Mouse (Mus musculus) activated CD4-positive, CD25-positive, alpha-beta regulatory T cell, adult 4 months (primary cell): ENCODE results near the gene Ccdc12. TPM values are rescaled to one million over a fixed set of nuclear protein-coding genes. Genes with fewer than 3 reads are reported as not detected.

Source experiments
- ATAC-seq: one replicate; pipeline ENCODE4 v1.8.0; 2017
- polyA plus RNA-seq, 2 experiments: library from polyadenylated mRNA; unstranded; fragments of 100-300 nt; shearing (Covaris generic); gene quantifications; one replicate each; pipeline ENCODE4 v1.2.1; 2017

Gene Ccdc12
- 100 to 1,000 TPM; 224 to 285 TPM for polyA plus RNA-seq

DNA sequence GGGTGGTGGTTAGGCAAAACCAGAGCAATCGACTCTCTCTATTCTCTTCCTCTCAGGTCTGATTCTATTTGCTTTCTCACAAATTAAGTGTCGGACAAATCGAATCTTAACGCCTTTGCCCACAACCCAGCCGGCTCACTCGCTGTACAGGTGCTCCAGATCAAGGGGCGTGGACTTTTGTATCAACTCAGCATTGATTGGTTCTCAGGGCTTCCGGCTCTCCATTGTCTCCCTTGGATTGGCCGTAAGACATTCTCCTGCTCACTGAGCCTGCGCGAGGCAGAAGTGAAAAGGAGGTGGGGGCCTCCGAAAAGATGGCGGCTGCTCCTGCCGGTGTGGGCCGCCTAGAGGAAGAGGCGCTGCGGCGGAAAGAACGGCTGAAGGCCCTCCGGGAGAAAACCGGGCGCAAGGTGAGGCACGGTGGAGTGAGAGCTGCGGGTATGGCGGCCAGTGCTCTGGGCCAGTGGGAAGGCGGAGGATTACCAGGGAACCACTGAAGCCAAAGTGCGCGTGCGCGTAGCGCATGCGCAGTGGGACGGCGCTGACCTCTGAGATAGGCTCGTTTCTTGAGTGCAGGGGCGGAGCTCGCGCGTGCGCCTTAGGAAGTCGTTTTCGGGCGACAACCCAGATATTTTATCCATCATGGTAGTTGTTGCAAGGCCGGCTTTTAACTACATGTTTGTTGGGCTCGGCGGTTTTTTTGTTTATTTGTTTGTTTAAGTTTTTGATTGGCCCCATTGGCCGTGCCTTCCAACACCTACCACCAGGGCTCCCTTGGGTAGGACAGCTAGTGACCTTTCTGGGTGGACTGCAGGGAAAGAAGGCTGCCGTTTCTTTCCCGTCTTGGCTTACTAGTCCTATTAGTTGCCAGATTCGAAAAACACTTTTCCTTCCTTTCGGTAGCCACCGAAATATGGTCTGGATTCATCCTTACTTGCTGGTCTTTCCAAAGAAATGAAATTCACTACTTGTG is at the start of gene Ccdc12:
Gene Ccdc12 (plus strand): TSS at position 255 of the 973 bp plus-strand sequence.
- peak; percentile 80 for ATAC-seq

DNA sequence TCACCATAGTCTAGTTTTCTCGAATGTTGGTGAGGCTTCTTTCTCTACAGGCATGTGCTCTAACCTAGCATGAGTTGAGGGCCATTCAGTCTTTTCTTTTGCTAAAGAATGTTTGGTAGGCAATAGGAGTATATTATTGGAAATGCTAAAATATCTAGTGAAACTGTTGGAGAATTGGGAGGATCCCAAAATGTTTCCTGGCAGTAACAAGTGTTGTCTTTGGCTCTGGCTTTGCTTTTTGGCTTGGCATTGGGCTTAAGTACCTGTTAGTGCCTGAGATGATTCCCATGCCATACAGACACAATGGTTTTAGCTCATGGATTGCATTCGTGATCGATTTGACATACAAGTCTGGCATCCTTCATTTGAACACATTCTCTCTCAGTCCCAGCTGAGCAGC is 44.8 kb upstream of the Ccdc12 start:
- no peak for ATAC-seq

DNA sequence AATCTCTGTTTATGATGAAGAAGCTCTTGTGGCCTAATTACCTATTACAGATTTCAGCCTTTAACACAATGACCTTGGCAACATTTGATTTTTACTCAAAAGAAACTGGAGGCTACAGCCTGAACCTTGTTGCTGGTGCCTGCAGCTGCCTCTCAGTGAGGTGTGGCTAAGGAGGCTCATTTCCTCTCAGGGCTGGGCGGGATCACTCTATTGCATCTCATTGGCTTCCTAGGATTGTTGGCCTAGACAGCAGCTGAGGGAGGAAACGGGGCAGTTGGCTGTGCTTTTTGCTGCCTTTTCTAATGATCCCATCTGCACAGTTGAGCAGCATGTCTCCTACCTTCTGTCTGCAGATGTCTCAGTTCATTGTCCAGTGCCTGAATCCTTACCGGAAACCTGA is 39.2 kb upstream of the Ccdc12 start:
- ATAC-seq = no peak

DNA sequence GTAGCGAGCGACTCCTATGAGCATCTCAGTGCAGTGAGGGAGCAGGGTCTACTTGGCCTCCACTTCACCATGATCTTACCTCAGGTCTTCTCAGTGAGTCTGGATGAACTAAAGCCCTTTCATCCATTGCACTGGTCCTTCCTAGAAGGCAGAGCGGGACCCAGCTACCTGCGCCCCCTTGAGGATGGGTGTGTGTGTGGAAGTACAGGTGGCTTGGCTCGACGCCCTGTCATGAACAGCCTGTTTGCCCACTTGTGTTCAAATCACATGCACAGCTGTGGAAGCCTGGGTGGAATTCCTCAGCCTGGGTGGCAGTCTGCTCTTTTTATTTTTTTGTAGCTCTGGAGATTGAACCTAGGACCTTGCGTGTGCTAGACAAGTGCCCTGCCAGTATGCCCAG is 36.1 kb upstream of the Ccdc12 start:
- ATAC-seq = no peak

DNA sequence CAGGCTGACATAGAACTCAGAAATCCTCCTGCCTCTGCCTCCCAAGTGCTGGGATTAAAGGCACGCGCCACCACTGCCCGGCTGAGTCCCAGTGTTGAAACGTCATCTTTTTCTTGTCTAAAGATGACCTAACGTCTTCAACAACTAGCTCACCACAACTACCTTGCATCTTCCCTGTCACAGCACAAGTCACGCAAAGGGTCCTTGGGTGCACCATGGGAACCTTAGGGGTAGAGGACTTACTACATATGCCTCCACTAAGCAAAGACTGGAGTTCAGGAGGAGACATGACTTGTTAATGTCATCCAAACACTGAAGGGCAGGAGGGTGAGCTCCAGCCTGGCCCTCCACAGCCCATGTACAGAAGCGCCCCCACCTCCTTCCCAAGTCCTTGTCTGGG is 35.6 kb upstream of the Ccdc12 start:
- no peak for ATAC-seq

DNA sequence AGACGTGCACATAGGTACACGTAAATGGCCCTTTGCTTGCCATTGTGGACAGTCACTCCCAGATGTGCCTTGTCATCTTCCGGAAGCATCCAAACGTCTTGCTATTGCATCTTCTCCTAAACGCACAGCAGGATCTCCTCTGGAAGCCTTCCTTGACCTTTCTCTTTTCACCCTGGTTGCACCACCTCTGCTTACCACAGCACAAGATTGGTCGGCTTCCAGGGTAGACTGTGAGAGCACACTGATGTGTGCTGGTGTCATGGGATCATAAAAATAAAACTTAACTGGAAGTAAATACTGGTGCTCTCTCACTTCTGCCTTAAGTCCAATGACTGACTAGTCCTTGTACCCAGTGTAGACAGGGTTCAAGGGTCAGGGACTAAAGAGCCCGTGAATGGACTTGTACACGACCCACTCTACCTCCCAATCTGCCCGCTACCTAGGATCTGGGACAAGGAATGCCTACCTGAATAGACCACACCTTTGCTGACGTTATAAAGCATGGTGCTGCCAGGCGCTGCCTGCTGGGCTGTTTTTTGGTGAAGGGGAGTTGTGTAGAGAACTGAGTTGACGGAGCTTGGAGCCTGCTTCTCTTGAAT is 33.6 kb upstream of the Ccdc12 start:
- ATAC-seq = no peak

DNA sequence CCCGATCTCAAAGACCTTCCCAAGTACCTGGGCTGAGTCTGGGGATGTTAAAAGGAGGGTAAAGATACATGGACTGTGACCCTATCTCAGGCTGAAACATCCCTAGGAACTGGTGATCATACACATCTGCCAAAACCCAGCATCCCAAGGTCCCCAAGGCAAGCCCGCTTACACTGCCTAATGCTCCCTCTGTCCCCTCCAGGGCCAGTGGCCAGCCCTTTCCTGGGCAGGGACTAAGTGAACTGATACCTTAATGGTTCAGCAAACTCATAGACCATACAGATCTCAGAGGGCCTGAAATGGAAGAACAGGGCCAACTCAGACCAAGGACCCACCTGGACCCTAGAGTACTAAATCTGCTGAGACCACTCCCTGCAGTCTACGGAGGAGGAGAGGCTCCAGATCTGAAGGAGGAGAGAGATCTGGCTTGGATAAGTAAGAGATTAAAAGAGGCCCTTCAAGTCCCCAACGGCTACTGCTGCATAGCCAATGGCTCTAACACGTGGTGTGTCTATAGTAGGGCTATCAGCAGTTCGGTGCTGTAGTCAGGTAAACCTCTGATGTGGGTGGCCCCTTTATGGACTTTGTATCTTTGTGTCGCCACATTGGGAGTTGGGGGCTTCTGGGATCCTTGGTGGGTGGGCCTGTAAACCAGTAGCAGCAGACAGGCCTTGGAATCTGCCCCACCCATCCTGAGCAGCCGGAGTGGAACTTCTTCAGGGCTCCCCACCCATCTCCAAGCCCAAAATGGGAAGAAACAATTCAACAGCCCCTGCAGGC is 32.7 kb upstream of the Ccdc12 start:
- no peak for ATAC-seq

DNA sequence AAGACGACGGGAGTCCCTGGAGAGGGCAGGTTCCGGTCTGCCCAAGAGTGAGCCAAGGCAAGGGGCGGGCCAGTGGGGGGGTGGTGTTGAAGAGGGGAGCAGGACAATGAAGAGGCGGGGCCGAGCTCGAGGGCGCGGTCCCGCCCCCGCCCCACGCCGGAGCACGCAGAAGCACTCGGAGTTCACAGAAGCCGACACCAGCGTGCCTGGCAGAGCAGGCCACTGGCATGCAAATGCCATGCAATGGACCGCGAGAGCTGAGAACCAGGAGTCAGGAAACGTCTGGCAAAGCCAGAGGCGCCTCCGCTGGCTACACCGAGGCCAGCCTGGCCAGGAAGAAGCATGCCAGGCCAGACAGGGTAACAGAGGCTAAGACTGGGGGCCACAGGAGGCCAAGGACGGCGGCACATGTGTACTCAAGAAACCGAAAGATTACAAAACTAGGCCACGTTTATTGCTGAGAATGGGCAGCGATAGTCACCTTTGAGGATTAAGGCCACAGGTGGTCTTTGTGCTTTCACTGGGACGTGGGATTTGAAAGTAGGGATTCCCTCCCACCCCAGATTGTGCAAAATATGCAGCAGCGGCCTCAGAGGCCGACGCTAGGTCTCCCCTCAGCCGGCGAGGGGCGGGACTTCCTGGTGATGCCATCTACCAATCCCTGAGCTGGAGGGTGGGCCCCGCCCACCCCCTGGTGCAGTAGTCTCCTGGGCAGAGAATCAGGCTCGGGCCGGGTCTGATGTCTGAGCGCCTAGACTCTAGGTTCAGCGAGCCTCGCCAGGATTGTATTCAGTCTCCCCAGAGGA is 31.7 kb upstream of the Ccdc12 start, which contains the start of gene Nradd:
Gene Nradd (minus strand): TSS at position 92 of the 806 bp plus-strand sequence.
- ATAC-seq = no peak

DNA sequence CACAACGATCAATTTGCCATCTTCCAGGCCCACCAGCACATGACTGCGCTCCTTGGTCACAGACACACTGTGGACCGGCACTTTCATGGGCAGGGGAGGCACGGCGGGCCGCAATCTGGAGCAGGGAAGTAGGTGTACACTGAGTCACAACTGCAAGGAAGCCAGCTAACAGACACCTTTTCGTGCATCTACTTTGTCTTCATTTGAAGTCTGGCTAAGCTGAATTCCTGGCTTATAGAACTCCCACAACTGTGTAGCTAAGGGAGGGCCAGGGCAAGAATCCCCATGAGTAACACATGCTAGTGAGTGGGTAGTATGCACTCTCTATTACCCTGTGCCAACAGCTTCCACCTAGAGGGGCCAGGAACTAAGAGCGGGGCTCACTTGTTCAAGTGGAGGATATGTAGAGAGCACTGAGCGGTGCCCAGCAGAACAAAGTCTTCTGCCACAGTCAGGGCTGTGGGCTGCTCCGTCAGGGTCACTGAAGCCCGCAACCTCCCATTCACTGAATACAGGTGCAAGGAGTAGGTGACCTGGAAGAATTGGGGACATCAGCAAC is 30.9 kb upstream of the Ccdc12 start:
- no peak for ATAC-seq

DNA sequence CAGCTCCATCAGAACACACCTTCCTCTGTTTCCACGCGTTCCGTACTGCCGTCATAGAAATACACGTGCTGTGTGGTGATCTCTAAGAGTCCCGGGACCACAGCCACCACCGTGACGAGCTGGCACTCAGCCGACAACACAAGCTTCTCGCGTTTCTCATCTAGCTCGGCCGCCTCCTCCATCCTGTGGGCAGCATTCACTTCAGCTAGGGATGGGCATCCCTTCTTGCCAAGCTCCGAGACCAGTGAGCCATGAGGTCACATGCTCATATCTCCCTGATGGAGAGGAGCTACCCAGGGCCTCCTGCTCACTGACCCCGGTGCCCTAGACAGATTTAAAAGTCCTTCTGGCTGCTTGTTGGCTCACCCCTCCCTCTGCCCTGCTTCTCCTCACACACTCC is 26.1 kb upstream of the Ccdc12 start:
- no peak for ATAC-seq

DNA sequence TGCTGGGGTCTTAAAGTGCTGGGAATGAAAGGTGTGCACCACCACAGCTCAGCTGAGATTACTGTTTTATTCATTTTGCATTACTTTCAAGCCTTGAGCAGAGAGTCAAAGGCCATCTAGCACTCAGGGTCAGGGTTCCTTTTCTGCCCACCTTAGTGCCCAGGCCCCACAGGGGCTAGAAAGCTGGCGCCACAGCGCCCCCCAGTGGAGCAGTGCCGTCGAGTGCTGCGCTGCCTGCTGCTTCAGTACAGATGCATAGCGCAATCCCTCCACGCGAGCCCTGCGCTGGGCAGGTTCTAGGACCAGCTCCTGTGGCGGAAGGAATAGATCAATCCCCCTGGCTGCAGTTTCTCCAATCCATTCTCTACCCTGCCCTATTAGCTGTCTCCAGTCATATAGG is 25.1 kb upstream of the Ccdc12 start:
- no peak for ATAC-seq

DNA sequence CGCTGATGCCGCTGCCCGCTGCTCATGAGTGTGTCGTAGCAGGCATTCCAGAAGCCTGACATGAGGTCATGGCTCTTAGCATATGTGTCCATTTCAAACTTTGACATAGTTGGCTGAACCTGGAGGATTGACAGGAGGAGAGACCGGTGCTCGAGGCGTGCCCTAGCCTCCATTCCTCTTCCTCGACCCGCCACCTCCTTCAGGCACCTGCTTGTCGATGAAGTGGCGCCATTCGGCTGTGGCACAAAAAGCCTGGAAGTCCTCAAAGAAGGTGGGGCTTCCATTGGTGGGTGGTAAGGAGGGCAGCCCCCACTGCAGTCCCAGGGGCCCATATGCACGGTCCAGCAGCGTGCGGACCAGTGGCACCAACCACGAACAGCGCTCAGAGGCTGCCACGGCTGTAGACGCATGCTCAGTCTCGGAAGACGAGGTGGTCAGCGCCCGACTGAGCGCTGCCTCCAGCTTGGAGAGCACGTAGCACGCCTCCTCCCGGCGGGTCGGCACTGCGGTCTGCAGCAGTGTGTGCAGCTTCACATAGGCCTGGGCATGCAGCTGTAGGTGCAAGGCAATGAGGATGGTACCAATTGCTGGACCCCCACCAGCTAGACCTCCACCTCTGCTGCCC is 24.5 kb upstream of the Ccdc12 start:
- no peak for ATAC-seq

DNA sequence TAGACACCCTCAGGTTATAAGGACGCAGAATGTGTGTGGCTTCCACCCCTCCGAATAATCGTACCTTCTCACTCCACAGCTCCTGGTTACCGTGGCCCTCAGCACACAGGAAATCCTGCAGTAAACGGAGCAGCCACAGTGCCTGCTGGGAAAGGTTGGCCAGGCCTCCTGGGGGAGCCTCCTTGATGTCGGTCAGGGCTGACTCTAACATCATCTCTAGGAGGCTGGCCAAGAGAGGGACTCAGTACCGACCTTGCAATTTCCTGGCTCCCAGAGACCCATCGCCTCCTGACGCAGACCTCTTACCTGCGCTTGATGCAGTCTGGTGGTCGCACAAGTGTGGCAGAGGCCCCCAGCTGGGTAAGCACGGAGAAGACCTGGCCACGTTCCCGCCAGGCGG is 23.6 kb upstream of the Ccdc12 start:
- ATAC-seq = no peak

DNA sequence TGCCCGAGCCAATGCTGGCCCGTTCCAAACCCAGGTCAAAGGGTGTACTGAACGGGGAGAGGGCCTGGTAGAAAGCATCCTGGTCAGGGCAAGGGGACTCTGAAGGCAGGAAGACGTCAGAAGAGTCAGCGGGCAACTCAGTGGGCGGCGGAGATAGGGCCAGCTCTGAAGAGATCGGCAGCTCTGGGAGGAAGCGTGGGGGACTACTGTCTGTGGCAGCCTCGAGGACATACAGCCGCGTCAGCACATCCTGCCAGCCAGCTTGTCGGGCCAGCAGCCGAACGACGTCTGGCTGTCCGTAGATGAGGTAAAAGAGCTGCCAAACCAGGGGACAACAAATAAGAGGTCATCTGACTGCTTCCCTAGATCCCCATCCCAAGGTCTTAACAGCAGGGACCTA is 22.4 kb upstream of the Ccdc12 start:
- no peak for ATAC-seq

DNA sequence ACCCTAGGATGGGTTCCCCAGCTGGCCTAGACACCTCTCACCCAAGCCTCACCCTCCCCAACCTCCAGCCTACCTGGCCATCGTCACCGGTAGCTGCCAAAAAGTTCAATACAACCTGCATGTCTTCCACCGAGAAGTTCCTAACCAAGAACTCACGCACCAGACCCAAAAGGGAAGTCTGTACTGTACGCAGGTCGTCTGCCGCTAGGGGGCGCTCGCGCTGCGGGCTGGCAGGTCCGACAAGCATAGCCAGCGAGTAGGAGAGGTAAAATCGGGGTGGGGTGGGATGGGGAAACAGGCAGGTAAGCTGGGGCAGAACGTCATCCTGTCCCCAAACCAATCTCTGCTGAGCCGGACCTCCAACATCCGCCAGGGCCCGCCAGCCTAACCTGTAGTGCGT is 21.1 kb upstream of the Ccdc12 start:
- ATAC-seq = no peak

DNA sequence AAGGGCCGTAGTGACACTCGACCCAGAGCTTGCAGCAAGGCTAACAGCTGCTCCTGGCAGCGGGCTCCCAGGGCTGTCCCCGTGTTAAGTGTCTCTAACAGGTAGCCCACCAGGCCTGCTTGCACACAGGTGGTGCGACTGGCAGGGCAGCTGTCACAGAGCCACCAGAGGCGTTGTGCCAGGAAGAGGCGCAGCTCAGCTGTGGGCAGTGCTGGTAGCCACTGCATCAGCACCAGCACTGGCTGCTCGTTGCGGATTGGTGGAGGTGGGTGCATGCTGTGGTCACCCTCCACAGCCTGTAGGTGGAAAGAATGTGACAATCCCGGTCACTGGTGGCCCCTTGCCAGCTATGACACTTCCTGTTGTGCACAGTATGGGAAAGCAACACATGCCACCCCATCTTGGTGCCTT is 17.7 kb upstream of the Ccdc12 start:
- no peak for ATAC-seq

DNA sequence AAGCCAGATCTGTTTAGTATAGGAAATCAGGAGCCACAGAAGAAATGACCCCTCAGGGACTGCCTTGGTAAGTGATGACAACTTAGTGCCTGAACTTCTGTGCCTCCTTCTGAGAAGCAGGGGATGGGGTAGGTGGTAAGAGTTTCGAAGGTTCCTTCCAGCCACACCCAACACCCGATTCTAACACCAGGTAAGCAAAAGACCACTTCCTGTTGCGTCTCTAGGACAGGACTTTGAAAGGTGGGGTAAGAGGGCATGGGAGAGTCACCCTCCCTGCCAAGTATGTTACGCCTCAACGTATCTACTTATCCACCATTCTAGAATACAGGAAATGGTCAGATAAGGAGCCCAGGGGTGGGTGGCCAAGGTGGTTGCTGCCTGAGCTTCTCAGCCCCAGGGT is 15.3 kb upstream of the Ccdc12 start:
- peak; percentile 20 for ATAC-seq

DNA sequence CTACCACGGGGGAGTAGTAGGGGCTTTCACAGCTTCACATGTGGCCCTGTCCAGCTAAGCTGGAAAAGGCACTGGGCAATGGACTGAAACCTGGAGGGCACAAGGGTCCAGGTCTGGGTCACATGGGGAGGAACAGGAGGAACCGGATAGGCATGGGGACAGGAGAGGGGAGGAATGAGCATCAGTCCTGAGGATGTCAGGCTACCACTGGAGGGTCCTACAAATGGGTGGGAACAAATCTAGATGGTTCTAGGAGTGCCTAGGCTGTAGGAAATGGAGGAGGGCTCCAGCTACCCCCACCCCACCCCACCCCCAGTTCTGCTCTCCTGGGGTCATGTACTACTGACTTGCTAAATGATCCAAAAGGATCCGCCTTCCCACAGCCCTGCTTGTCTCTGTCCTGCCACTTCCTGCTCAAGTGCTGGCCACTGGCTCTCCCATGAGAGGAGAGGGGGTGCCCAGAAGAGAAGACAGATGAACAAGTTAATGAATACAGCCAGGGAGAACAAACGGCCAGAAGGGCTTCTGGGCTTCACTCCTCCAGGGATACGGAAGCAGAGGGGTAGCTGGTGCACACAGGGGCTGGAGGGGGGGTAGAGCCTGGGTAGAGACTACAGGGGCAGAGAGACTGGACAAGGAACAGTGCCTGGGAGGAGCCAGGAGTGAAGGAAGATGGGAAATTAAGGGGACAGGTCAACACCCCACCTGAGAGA is 13.3 kb upstream of the Ccdc12 start:
- ATAC-seq = no peak

DNA sequence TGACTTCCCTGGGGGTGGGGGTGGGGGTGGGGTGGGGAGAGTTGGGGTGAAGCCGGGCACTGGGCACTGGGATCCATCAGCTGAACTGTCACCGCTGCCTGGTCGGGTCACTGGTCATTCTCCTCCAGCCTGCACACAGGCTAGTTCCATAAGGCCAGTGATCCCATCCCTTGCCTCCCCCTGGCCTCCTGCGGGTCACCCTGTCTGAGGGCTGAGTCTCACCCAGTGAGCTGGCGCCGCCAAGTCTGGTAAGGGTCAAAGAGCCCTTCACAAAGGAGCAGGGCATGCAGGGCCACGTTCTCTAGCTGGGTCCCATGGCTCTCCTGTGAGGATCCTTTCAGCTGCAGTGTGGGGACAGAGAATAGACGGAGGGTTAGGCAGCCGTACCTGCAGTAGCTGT is 12.5 kb upstream of the Ccdc12 start:
- ATAC-seq = no peak

DNA sequence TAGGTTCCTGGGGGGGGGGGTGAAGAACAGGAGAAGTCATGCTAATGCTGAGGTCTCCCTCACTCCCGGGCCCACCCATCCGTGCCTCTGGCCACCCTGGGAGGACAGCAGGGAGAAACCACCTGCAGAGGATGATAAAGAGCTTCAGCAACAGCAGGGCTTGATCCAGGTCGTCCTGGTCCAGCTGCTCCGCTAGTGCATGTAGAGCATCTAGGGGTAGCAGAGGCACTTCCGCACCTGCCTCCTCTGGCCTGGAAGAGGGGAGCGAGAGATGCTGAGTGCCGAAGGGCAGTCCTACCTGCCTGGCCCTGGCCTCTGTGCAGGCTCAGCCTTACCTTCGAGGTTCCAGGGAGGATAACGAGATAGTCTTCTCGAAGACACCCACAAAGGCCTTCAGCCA is 12.0 kb upstream of the Ccdc12 start:
- no peak for ATAC-seq

DNA sequence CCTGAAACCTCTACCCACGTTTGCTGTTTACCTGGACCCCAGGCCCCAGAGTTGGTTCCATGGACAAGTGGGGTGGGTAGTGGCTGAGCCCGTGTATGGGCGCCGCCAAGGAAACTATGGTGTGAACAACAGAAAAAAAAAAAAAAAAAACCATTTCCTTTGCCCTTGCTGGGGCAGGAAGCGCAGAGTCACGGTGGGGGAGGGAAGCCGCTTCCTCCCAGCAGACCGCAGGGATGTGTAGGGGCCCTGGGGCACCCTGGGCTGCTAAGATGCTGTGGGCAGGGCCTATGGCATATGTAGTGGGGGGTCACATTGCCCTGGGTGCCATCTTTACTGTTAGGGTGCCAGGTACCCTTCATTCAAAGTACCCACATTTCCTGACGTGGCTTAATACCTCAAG is 11.1 kb upstream of the Ccdc12 start:
- peak; percentile 89 for ATAC-seq
